Mouse (Mus musculus) neural tube, embryonic 15.5 days (tissue): ENCODE data around the gene Agap3. TPM values are rescaled to one million over a fixed set of nuclear protein-coding genes. Genes with fewer than 3 reads are reported as not detected.

ENCODE experiments used
- ATAC-seq: fragments of 200-750 bp; cut with Nextera tagmentation; 2 replicates; pipeline ENCODE4 v1.8.0; 2017; ENCODE audit warnings: mild to moderate bottlenecking, moderate TSS enrichment, moderate library complexity; ENCODE audit not compliant: low FRiP score
- H3K27ac ChIP-seq: fragments of 300-500 bp; sonication (generic); replicated peaks from 2 replicates; pipeline ENCODE4 v1.5.1; 2015; ENCODE audit warnings: mild to moderate bottlenecking, inconsistent platforms
- H3K27me3 ChIP-seq: fragments of 300-500 bp; sonication (generic); replicated peaks from 2 replicates; pipeline ENCODE4 v1.6.1; 2015; ENCODE audit warnings: inconsistent platforms
- H3K36me3 ChIP-seq: fragments of 300-500 bp; sonication (generic); 2 replicates; pipeline ENCODE4 v1.6.1; 2015; ENCODE audit warnings: inconsistent platforms
- H3K4me1 ChIP-seq: fragments of 300-500 bp; sonication (generic); 2 replicates; pipeline ENCODE4 v1.6.1; 2015; ENCODE audit warnings: inconsistent platforms
- H3K4me2 ChIP-seq: fragments of 300-500 bp; sonication (generic); 2 replicates; pipeline ENCODE4 v1.6.1; 2015; ENCODE audit warnings: inconsistent platforms, mild to moderate bottlenecking, moderate library complexity
- H3K4me3 ChIP-seq: fragments of 300-500 bp; sonication (generic); replicated peaks from 2 replicates; pipeline ENCODE4 v1.5.1; 2015; ENCODE audit warnings: mild to moderate bottlenecking, inconsistent platforms
- H3K9ac ChIP-seq: fragments of 300-500 bp; sonication (generic); replicated peaks from 2 replicates; pipeline ENCODE4 v1.6.1; 2015; ENCODE audit warnings: mild to moderate bottlenecking, inconsistent platforms
- H3K9me3 ChIP-seq: fragments of 300-500 bp; sonication (generic); replicated peaks from 2 replicates; pipeline ENCODE4 v1.6.1; 2016; ENCODE audit warnings: inconsistent platforms
- WGBS: fragments of 180-500 bp; shearing (Covaris S2); methylation state at CpG from one replicate; pipeline ENCODE4 v1.1.7; 2015; ENCODE audit warnings: mixed read lengths; 5-methylcytosine and 5-hydroxymethylcytosine counted together
- polyA plus RNA-seq: library from polyadenylated mRNA; unstranded; fragments of >200 nt; fragmentation: Nextera tagmentation; extraction: Ambion mirVana; gene quantifications from 2 replicates; pipeline ENCODE4 v1.2.1, GENCODE M21; 2015

Gene Agap3
- polyA plus RNA-seq, 1 experiment from 2014 or later: 101 TPM

DNA sequence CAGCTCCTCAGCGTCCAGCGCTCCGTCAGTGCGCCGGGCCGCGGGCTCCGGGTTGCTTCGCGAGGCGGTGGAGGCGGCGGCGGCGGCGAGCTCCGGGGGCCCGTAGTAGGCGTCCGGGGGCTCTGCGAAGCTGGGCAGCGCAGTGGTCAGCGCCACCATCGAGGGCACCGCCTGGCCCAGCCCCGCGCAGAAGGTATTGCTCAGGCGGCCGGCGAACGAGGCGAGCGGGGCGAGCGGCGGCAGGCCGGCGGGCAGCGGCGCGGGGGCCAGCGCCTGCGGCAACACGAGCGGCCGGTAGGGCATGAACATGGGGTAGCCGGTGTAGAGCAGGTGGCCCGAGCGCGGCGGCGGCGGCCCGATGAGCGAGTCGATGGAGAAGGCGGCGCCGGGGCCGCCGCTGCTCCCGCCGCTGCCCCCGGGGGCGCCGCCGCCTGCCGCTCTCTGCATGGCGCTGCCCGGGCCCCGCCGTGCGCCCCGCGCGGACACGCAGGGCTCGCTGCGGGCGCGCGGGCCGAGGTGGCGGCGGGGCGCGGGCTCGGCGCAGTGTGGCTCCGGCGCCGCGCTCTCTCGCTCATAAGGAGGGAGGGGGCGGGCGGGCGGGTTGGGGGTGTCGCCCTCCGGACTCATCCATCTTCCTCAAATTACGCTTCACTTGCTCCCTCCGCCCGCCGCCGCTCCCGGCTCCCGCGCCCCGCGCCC lies 74.4 kb downstream of the Agap3 start:
- no peaks in the 10 kb centered on the region for H3K9me3 ChIP-seq
- H3K4me3 ChIP-seq: peak overlapping the region; percentile 53
- H3K4me2 ChIP-seq: peak overlapping the region; percentile 96
- H3K36me3 ChIP-seq: no peaks in the 10 kb centered on the region
- peak overlapping the region; percentile 51 for H3K27ac ChIP-seq
- peaks cover 68% of the 10 kb centered on the region for H3K27me3 ChIP-seq
- H3K4me1 ChIP-seq: peaks cover 40% of the 10 kb centered on the region
- H3K9ac ChIP-seq: peak overlapping the region; percentile 64
- 0% methylated on average over 73 of the region's 109 CpGs for WGBS
- peak; percentile 48 for ATAC-seq

DNA sequence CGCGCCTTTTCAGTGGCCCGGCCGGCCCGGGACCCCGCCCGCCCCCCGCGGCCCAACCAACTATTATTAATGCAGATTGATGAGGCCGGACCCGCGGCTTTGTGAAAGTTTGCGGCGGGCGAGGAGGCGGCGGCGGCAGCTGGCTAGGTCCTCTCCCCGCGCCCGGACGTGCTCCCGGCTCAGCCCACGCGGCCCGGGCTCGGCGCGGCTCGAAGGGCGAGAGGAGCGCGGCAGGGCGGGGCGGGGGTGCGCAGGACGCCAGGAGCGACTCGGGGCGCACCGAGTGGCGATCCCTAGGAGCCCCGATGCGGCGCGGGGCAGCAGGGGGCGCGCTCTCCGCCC lies 74.9 kb downstream of the Agap3 start, which contains the start of gene Gbx1:
Gene Gbx1, minus strand, starts transcription at position 314 of the 342 bp plus-strand sequence.
- under 1% methylated on average over 21 of the region's 49 CpGs for WGBS
- Histone ChIP-seq H3K9ac (peak within 1 kb of the TSS; percentile 64), H3K27me3 (peaks cover 68% of the 10 kb centered on the region), H3K36me3 (no peaks in the 10 kb centered on the region), H3K9me3 (no peaks in the 10 kb centered on the region), H3K4me2 (peak within 1 kb of the TSS; percentile 96), H3K4me1 (peaks cover 40% of the 10 kb centered on the region), H3K4me3 (peak within 1 kb of the TSS; percentile 53), H3K27ac (peak within 1 kb of the TSS; percentile 51)
- ATAC-seq: no peak

DNA sequence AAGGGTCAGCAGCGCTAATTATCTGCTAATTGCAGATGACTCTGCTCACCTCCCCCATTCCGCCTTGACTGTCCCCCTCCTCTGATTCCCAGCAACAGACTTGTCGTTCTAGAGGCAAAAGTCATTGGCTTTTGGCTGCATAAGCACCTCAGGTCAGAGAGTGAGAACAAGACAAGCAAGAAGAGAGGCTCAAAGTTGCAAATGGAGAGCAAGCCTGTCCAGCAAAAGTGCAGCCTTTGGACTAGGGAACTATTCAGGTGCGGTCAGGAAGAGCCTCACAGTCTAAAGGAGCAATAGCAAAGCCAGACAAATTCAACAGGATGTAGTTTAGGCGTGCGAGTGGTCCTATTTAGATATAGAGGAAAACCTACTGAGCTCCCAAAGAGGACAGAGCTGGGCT lies 75.8 kb downstream of the Agap3 start:
- H3K9me3 ChIP-seq: no peaks in the 10 kb centered on the region
- H3K36me3 ChIP-seq: no peaks in the 10 kb centered on the region
- H3K9ac ChIP-seq: no peak overlapping the region
- H3K4me3 ChIP-seq: no peak overlapping the region
- peaks cover 40% of the 10 kb centered on the region for H3K4me1 ChIP-seq
- no peak overlapping the region for H3K27ac ChIP-seq
- peaks cover 64% of the 10 kb centered on the region for H3K27me3 ChIP-seq
- no peak for ATAC-seq
- 19% methylated on average over 6 of the region's 6 CpGs for WGBS
- H3K4me2 ChIP-seq: peak overlapping the region; percentile 96

DNA sequence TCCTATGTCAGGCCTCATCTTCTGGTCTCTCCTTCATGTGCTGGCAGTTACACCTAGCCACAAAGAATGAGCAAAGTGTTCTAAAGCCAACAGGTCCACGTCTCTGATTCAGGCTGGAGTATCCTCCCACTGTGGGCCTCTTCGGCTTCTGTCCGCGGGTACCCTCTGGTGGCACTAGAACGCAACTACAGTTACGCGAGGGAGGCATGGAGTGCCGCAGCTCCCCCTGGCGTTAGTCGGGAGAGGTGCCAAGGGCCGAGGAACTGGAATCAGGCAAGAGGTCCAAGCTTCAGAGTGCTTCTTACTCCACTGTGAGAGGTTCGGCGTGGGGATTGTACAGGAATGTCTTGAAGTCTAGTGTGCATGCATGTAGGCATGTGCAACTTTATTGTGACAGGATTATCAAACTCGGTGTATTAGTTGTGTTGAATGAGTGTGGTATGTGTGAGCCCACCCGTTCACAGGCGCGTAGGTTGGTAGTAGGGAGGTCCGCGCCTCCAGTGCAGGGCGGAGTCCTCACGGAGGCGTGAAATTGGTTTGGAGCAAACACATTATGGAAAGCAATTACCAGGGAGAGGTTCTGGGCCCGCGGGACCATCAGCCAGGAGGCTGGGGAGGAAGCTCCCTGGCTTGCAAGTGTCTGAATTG lies 78.2 kb downstream of the Agap3 start:
- ATAC-seq: peak; percentile 49

DNA sequence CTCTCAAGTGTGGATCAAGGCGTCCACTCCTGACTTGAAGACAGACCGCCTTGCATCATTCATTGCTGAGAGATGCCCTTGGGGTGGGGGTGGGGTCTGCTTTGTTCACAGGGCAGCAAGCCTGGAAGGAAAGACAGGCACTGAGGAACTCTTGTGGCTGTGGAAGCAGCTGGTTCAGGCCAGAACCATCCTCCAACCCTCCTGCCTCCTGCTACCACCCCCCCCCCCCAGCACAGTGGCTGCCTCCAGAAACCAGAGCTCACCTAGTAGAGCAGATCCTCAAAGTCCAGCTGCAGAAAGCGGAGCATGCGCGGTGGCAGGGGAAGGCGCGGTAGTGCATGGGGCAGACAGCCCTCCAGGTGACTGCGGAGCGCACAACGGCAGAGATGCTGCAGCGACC lies 81.4 kb downstream of the Agap3 start:
- peaks cover 23% of the 10 kb centered on the region for H3K4me1 ChIP-seq
- no peak for ATAC-seq
- no peak overlapping the region for H3K4me2 ChIP-seq
- H3K9ac ChIP-seq: no peak overlapping the region
- no peak overlapping the region for H3K27ac ChIP-seq
- no peaks in the 10 kb centered on the region for H3K9me3 ChIP-seq
- WGBS: 49% methylated on average over 11 of the region's 11 CpGs
- H3K36me3 ChIP-seq: no peaks in the 10 kb centered on the region
- no peak overlapping the region for H3K4me3 ChIP-seq
- H3K27me3 ChIP-seq: peaks cover 33% of the 10 kb centered on the region

More for the DNA sequence above, 78.2 kb downstream of the Agap3 start:
- H3K9ac ChIP-seq: no peak overlapping the region
- peaks cover 57% of the 10 kb centered on the region for H3K27me3 ChIP-seq
- H3K36me3 ChIP-seq: no peaks in the 10 kb centered on the region
- H3K9me3 ChIP-seq: no peaks in the 10 kb centered on the region
- no peak overlapping the region; the same call in 1 of the 2 replicates for H3K4me2 ChIP-seq
- peaks cover 39% of the 10 kb centered on the region for H3K4me1 ChIP-seq
- no peak overlapping the region for H3K27ac ChIP-seq
- no peak overlapping the region for H3K4me3 ChIP-seq
- WGBS: 10% methylated on average over 24 of the region's 24 CpGs

DNA sequence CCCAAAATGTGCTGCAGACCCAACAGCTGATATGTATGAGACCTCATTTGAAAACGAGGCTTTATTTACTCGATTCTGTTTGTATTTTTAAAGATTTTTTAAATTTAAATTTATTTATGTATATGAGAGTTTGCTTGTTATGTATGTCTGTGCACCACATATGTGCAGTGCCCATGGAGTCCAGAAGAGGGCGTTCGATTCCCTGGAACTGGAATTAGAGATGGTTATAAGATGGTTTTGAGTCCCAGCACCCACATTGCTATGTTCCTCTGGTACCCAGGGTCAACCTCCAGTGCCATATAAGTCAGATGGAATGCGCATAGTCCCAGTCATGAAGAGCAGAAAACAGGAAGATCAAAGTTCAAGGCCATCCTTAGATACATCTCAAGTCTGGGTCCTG lies 82.3 kb downstream of the Agap3 start:
- no peak overlapping the region for H3K4me3 ChIP-seq
- H3K4me1 ChIP-seq: peaks cover 23% of the 10 kb centered on the region
- H3K9me3 ChIP-seq: no peaks in the 10 kb centered on the region
- no peak overlapping the region for H3K9ac ChIP-seq
- 55% methylated on average over 5 of the region's 5 CpGs for WGBS
- H3K36me3 ChIP-seq: no peaks in the 10 kb centered on the region
- H3K4me2 ChIP-seq: no peak overlapping the region
- H3K27me3 ChIP-seq: peaks cover 24% of the 10 kb centered on the region; the same call in 1 of the 2 replicates
- ATAC-seq: no peak
- no peak overlapping the region for H3K27ac ChIP-seq

DNA sequence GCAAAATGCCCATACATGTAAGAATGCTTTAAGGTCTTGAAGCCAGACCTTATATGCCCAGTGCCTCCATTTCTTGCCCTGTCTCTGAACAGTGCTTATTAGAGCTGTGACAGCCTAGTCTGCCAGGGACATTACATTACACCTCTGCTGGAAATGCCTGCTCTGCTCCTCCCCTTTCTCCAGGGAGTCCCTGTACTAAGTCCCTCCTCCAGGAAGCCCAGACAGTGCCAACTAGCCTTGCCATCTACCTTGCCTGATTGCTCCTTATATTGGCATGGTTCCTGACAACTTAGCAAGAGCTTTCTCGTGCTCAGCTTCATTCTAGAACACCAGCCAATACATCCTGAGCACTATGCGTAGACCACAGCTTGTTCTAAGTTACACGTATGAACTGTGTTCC lies 83.8 kb downstream of the Agap3 start:
- Histone ChIP-seq H3K4me3 (no peak overlapping the region), H3K36me3 (no peaks in the 10 kb centered on the region), H3K4me2 (no peak overlapping the region), H3K27ac (no peak overlapping the region), H3K9ac (no peak overlapping the region), H3K9me3 (no peaks in the 10 kb centered on the region), H3K27me3 (peaks cover 18% of the 10 kb centered on the region), H3K4me1 (peaks cover 15% of the 10 kb centered on the region; the same call in 1 of the 2 replicates)
- WGBS: 87% methylated on average over 3 of the region's 3 CpGs
- no peak for ATAC-seq

DNA sequence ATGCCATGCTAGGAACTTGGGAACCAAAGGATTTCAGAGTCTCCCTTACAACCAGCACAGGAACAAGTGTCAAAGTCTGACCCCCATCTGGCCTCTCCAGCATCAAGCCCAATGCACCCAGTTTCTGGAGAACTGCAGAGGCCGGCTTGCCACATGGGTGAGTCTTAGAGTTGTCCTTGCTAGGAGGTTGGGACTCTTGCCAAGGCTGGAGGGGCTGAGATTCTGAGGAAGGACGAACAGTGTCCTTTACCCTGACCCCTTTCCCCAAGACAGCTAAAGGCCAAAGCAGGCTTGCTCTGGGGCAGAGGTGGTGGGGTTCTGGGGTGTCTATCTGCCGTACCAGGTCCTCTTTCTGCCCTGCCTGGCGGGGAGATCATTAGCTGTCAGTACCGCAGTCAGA lies 84.5 kb downstream of the Agap3 start:
- WGBS: 53% methylated on average over 5 of the region's 5 CpGs
- Histone ChIP-seq H3K4me1 (peaks cover 22% of the 10 kb centered on the region; the same call in 1 of the 2 replicates), H3K9me3 (no peaks in the 10 kb centered on the region), H3K27ac (no peak overlapping the region), H3K9ac (no peak overlapping the region), H3K4me2 (no peak overlapping the region), H3K4me3 (no peak overlapping the region), H3K36me3 (no peaks in the 10 kb centered on the region), H3K27me3 (peaks cover 12% of the 10 kb centered on the region; the same call in 1 of the 2 replicates)
- no peak for ATAC-seq

DNA sequence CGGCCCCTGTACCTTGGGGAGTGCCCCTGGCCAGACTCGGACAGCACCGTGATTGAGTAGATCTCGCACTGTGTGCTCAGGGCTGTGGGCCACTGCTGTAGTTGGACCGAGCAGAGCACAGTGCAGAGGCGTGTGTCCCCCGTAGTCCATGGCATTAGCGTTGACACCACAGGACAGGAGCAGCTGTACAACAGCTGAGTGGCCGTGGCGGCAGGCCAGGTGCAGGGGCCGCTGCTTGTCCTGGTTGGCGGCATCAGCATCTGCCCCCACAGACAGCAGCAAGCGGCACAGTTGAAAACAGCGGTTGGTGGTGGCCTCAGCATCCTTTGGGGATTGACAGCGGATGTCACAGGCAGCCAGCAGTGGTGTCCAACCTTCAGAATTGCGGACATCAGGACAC lies 85.6 kb downstream of the Agap3 start:
- Histone ChIP-seq H3K36me3 (no peaks in the 10 kb centered on the region), H3K9ac (no peak overlapping the region), H3K27me3 (peaks cover 12% of the 10 kb centered on the region; the same call in 1 of the 2 replicates), H3K9me3 (no peaks in the 10 kb centered on the region), H3K27ac (no peak overlapping the region), H3K4me1 (peaks cover 22% of the 10 kb centered on the region; the same call in 1 of the 2 replicates), H3K4me3 (no peak overlapping the region), H3K4me2 (no peak overlapping the region)
- ATAC-seq: no peak
- WGBS: 64% methylated on average over 16 of the region's 16 CpGs

DNA sequence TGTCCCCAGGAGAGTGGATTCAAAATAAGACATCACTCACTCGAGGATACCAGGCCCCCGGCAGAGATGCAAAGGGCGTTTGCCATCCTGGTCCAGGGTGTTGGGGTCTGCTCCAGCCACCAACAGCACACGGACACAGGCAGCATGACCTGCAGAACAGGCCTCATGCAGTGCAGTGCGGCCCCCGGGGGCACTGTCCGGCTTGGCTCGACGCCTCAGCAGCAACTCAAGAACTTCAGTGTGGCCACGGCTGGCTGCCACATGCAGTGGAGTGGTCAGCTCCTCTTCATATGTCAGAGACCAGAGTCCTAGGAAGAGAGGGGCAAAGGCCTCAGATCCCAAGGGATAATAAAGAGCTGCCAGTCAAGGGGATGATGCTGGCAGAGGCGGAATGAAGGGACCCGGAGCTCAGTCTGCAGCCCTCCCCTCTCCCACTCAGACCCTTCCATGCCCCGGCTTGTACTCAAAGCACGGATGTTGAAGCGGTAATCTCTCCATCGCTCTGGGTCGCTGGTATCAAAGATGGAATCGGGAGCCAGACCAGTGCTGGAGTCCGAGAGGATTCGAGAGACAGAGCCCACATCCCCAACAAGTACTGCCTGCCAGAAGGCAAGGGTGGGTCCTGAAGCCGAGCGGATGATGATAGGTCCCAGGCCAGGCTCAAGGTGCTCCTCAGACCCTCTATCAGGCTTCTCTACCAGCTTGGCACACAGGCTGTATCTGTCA lies 87.8 kb downstream of the Agap3 start:
- no peaks in the 10 kb centered on the region for H3K36me3 ChIP-seq
- WGBS: 85% methylated on average over 22 of the region's 22 CpGs
- ATAC-seq: no peak
- no peak overlapping the region for H3K4me2 ChIP-seq
- H3K4me3 ChIP-seq: no peak overlapping the region
- H3K27me3 ChIP-seq: no peaks in the 10 kb centered on the region; the same call in 1 of the 2 replicates
- no peak overlapping the region for H3K27ac ChIP-seq
- H3K9ac ChIP-seq: no peak overlapping the region
- H3K4me1 ChIP-seq: peaks cover 22% of the 10 kb centered on the region; the same call in 1 of the 2 replicates
- H3K9me3 ChIP-seq: no peaks in the 10 kb centered on the region

DNA sequence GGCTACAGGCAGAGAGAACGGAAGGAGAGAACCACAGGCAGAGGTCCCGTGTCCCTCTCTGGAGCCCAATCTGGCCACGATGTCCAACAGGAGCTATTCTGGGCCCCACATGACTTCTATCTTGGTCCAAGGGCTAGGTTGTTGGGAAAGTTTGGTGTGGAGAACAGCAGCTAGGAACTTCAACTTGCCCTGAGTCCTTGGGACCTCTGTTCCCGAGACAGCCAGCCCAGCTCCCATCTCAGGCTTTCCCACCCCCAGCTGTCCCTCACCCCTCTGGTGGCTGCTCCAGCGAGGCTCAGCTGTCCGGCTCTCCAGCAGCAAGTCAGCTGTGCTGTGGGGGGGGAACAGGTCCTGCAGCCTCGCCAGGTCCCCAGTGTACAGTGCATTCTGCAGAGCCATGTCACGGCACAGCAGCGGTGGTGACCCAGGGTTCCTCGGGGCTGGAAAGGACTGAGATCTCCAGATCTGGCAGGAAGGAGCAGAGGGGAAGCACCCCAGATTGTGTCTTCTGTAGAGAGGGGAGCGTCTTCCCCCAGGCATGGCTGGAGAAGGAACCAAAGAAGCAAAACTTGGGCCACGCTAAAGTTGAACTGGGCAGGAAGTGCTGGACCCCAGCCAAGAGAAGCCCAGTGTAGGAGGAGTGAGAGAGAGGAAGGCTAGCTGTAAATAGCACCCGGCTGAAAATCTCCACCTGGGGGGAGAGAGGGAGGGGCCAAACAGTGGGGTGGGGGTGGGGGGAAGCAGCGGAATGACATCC lies 88.6 kb downstream of the Agap3 start, which contains the start of gene Asb10:
Gene Asb10, minus strand, starts transcription at position 592 of the 757 bp plus-strand sequence.
- no peak for ATAC-seq
- Histone ChIP-seq H3K27ac (no peak within 1 kb of the TSS), H3K36me3 (no peaks in the 10 kb centered on the region), H3K9me3 (no peaks in the 10 kb centered on the region), H3K27me3 (no peaks in the 10 kb centered on the region; the same call in 1 of the 2 replicates), H3K4me2 (peak within 1 kb of the TSS; percentile 27), H3K9ac (no peak within 1 kb of the TSS), H3K4me1 (peaks cover 22% of the 10 kb centered on the region; the same call in 1 of the 2 replicates), H3K4me3 (no peak within 1 kb of the TSS)
- WGBS: 46% methylated on average over 14 of the region's 14 CpGs
